Mouse (Mus musculus) Patski (cell line): Measurements from ENCODE around the gene Olfr113. TPM values are rescaled to one million over a fixed set of nuclear protein-coding genes. Genes with fewer than 3 reads are reported as not detected.
"Not testable (repeated sequence)": the region's sequence is repeated elsewhere in the genome, so short reads cannot be mapped to it uniquely, and the experiment has no call there.

Experiments
- ATAC-seq: fragments of 100-300 bp; one replicate; pipeline ENCODE4 v1.8.0; 2021
- CTCF ChIA-PET: fragments of 350-600 bp; sonication (Branson Sonifier 250); formaldehyde crosslinking; loops from one replicate; lab custom pipeline; 2022; ENCODE audit warnings: inconsistent platforms; lab: Charles Lee
- POLR2A ChIA-PET: fragments of 350-600 bp; sonication (Branson Sonifier 250); formaldehyde crosslinking; loops from one replicate; lab custom pipeline; 2022; ENCODE audit warnings: antibody characterized with exemption, inconsistent platforms; lab: Charles Lee
- DNase-seq: peaks from one replicate; pipeline ENCODE4 v3.0.0-alpha.2; 2011; ENCODE audit warnings: low read depth, low spot score
- H3K27me3 ChIP-seq: fragments of 371-371 bp; one replicate; pipeline ENCODE4 v1.5.1; 2021
- CTCF ChIP-seq: fragments of 100-300 bp; IDR thresholded peaks from one replicate; pipeline ENCODE4 v1.5.1; 2021
- in situ Hi-C: fragments of 300-500 bp; cut with MboI; formaldehyde crosslinking; loops from 3 replicates; pipeline ENCODE4 v1.11.1; 2018; ENCODE audit warnings: low pct_unique_long_range_greater_than_20kb, mixed read lengths
- polyA plus RNA-seq: library from polyadenylated mRNA; unstranded; gene quantifications from one replicate; pipeline ENCODE4 v1.2.3, GENCODE M21; 2021

The Olfr113 gene
- polyA plus RNA-seq = not detected

GRCm38 (mm10) chr17:37577563-37577962 lies at the start of gene Olfr113:
Gene Olfr113 (minus strand): TSS chr17:37577663.
- no peaks in the 10 kb centered on the region for H3K27me3 ChIP-seq
- TF ChIP-seq CTCF = no peak
- POLR2A ChIA-PET = no interaction called here
- ATAC-seq = no peak
- DNase-seq = no peak
- in situ Hi-C loops = no loop called here
- CTCF ChIA-PET = no interaction called here

- ChIA-PET CTCF (no interaction called here), POLR2A (no interaction called here)
- no peak for DNase-seq
- no peak for ATAC-seq
- in situ Hi-C loops = no loop called here
- TF ChIP-seq CTCF = no peak
- no peaks in the 10 kb centered on the region for H3K27me3 ChIP-seq
Measured at GRCm38 (mm10) chr17:37627009-37627408, 49.5 kb upstream of the Olfr113 start, which contains the start of the genes Olfr115 and Olfr116. Gene Olfr115 (minus strand): TSS chr17:37627109. Gene Olfr116 (minus strand): TSS chr17:37627199.

GRCm38 (mm10) chr17:37592643-37593042 lies 15.2 kb upstream of the Olfr113 start, which contains the start of gene Olfr114:
Gene Olfr114 (minus strand): TSS chr17:37592743.
- ChIA-PET CTCF (no interaction called here), POLR2A (no interaction called here)
- TF ChIP-seq CTCF = no peak
- DNase-seq (no peak), ATAC-seq (no peak)
- in situ Hi-C loops = no loop called here
- H3K27me3 ChIP-seq = no peaks in the 10 kb centered on the region

- DNase-seq (no peak), ATAC-seq (no peak)
- TF ChIP-seq CTCF = no peak
- POLR2A ChIA-PET = no interaction called here
- in situ Hi-C loops = no loop called here
- H3K27me3 ChIP-seq = no peaks in the 10 kb centered on the region
- CTCF ChIA-PET = no interaction called here
Measured at GRCm38 (mm10) chr17:37569351-37569750, 8.1 kb downstream of the Olfr113 start, which contains the start of gene Olfr112. Gene Olfr112 (minus strand): TSS chr17:37569451.

- H3K27me3 ChIP-seq = no peaks in the 10 kb centered on the region
- ChIA-PET POLR2A (no interaction called here), CTCF (no interaction called here)
- DNase-seq (no peak), ATAC-seq (no peak)
- in situ Hi-C loops = no loop called here
- TF ChIP-seq CTCF = no peak
Measured at GRCm38 (mm10) chr17:37558913-37559615, 18.4 kb downstream of the Olfr113 start.

- no peaks in the 10 kb centered on the region for H3K27me3 ChIP-seq
- no peak for ATAC-seq
- in situ Hi-C loops = no loop called here
- POLR2A ChIA-PET = no interaction called here
- DNase-seq = no peak
- CTCF ChIA-PET = no interaction called here
- TF ChIP-seq CTCF = no peak
Measured at GRCm38 (mm10) chr17:37543800-37544435, 33.5 kb downstream of the Olfr113 start.

- ATAC-seq (no peak), DNase-seq (no peak)
- ChIA-PET CTCF (no interaction called here), POLR2A (no interaction called here)
- H3K27me3 ChIP-seq = no peaks in the 10 kb centered on the region
- TF ChIP-seq CTCF = no peak
- in situ Hi-C loops = no loop called here
Measured at GRCm38 (mm10) chr17:37541454-37542119, 35.9 kb downstream of the Olfr113 start.

- ATAC-seq, CTCF ChIA-PET, DNase-seq, H3K27me3 ChIP-seq, POLR2A ChIA-PET, in situ Hi-C loops: not testable (repeated sequence)
Measured at GRCm38 (mm10) chr17:37538416-37538815, 39.0 kb downstream of the Olfr113 start.

GRCm38 (mm10) chr17:37535173-37535572 lies 42.3 kb downstream of the Olfr113 start:
- no peak for DNase-seq
- H3K27me3 ChIP-seq = no peaks in the 10 kb centered on the region
- ChIA-PET CTCF (interaction anchor here (1.1 to 1.4 kb wide), 2 partner anchors 10 to 13 kb away, joined by 3 to 4 read pairs; no protein-coding TSS in a partner anchor), POLR2A (no interaction called here)
- no peak for ATAC-seq
- in situ Hi-C loops = no loop called here
- TF ChIP-seq CTCF = no peak

GRCm38 (mm10) chr17:37525427-37525826 lies 52.0 kb downstream of the Olfr113 start:
- in situ Hi-C loops, H3K27me3 ChIP-seq, DNase-seq, POLR2A ChIA-PET, ATAC-seq: not testable (repeated sequence)
- CTCF ChIA-PET = interaction anchor here (1.4 kb wide), 1 partner anchor 9 kb away, joined by 3 read pairs; no protein-coding TSS in a partner anchor

- ATAC-seq, CTCF ChIA-PET, H3K27me3 ChIP-seq, POLR2A ChIA-PET, DNase-seq, in situ Hi-C loops: not testable (repeated sequence)
Measured at GRCm38 (mm10) chr17:37524612-37525011, 52.9 kb downstream of the Olfr113 start.

Other genes with a start within 250 kb of the Olfr113 start
- not detected for gene Olfr103, start 238.0 kb downstream of the Olfr113 start, polyA plus RNA-seq
- gene Olfr104-ps, start 218.1 kb downstream of the Olfr113 start, polyA plus RNA-seq = not detected
- not detected for gene Olfr105-ps, start 198.6 kb downstream of the Olfr113 start, polyA plus RNA-seq
- not detected for gene Olfr106-ps, start 187.3 kb downstream of the Olfr113 start, polyA plus RNA-seq
- gene Olfr107, start 178.4 kb downstream of the Olfr113 start, polyA plus RNA-seq = 0.01 TPM
- gene Olfr108, start 132.2 kb downstream of the Olfr113 start, polyA plus RNA-seq = not detected
- not detected for gene Olfr109, start 118.7 kb downstream of the Olfr113 start, polyA plus RNA-seq
- gene H2-M2, start 94.1 kb downstream of the Olfr113 start, polyA plus RNA-seq = 0.82 TPM
- not detected for gene Olfr110, start 85.2 kb downstream of the Olfr113 start, polyA plus RNA-seq
- not detected for gene Olfr111, start 69.6 kb downstream of the Olfr113 start, polyA plus RNA-seq
- gene Olfr112, start 8.2 kb downstream of the Olfr113 start, polyA plus RNA-seq = not detected
- not detected for gene Olfr114, start 15.1 kb upstream of the Olfr113 start, polyA plus RNA-seq
- not detected for gene Olfr115, start 49.4 kb upstream of the Olfr113 start, polyA plus RNA-seq
- not detected for gene Olfr116, start 49.5 kb upstream of the Olfr113 start, polyA plus RNA-seq
- not detected for gene Olfr117, start 86.1 kb upstream of the Olfr113 start, polyA plus RNA-seq
- 0.03 TPM for gene Olfr118, start 89.3 kb upstream of the Olfr113 start, polyA plus RNA-seq
- not detected for gene Olfr119, start 118.9 kb upstream of the Olfr113 start, polyA plus RNA-seq
- gene Olfr120, start 144.1 kb upstream of the Olfr113 start, polyA plus RNA-seq = not detected
- not detected for gene Olfr121, start 171.2 kb upstream of the Olfr113 start, polyA plus RNA-seq
- gene Olfr122, start 190.9 kb upstream of the Olfr113 start, polyA plus RNA-seq = not detected
- not detected for gene Olfr123, start 215.9 kb upstream of the Olfr113 start, polyA plus RNA-seq
- gene Olfr124, start 222.2 kb upstream of the Olfr113 start, polyA plus RNA-seq = not detected